Mouse (Mus musculus) megakaryocyte, embryonic 14.5 days (primary cell): ENCODE measurements around the gene Cpm.

Source experiments
- FLI1 ChIP-seq: IDR thresholded peaks from 2 replicates; pipeline ENCODE4 v1.6.1; 2012; ENCODE audit warnings: low read length, inconsistent platforms, mixed read lengths
- GATA1 ChIP-seq: IDR thresholded peaks from 3 replicates; pipeline ENCODE4 v1.6.1; 2012; ENCODE audit warnings: mixed read lengths, low read length, inconsistent platforms, borderline replicate concordance

- TF ChIP-seq GATA1: no peak
- no peak for TF ChIP-seq FLI1
Measured at GRCm38 (mm10) chr10:117644828-117645227, 15.5 kb downstream of the Cpm start.
